Mouse (Mus musculus) liver, adult 2 months (tissue): ENCODE results near the gene Ypel4. TPM values are rescaled to one million over a fixed set of nuclear protein-coding genes. Genes with fewer than 3 reads are reported as not detected.
A peak's percentile ranks its signal among the peaks of the same experiment; 100 is the strongest.

Experiments
- DNase-seq: peaks from one replicate; pipeline ENCODE4 v3.0.0-alpha.2; 2011; ENCODE audit warnings: low read depth, low spot score; ENCODE audit errors: extremely low read depth
- H3K27ac ChIP-seq: fragments of 200-500 bp; replicated peaks from 2 replicates; pipeline ENCODE4 v1.5.1; 2012; ENCODE audit warnings: low read depth, mild to moderate bottlenecking, control low read depth, inconsistent platforms, low read length; ENCODE audit not compliant: insufficient read depth
- H3K27me3 ChIP-seq: fragments of 200-500 bp; 2 replicates; pipeline ENCODE4 v1.6.1; 2012; ENCODE audit warnings: mild to moderate bottlenecking, moderate library complexity, low read length, inconsistent platforms; ENCODE audit not compliant: control insufficient read depth, insufficient read depth
- H3K36me3 ChIP-seq: fragments of 200-500 bp; 2 replicates; pipeline ENCODE4 v1.6.1; 2012; ENCODE audit warnings: low read length, inconsistent platforms; ENCODE audit not compliant: control insufficient read depth, insufficient read depth
- H3K4me1 ChIP-seq: fragments of 200-500 bp; 2 replicates; pipeline ENCODE4 v1.6.1; 2011; ENCODE audit warnings: low read length; ENCODE audit not compliant: control insufficient read depth, insufficient read depth
- H3K4me3 ChIP-seq: fragments of 200-500 bp; 2 replicates; pipeline ENCODE4 v1.5.1; 2011; ENCODE audit warnings: low read depth, mild to moderate bottlenecking, control low read depth, low read length, moderate library complexity; ENCODE audit not compliant: insufficient read depth
- H3K79me2 ChIP-seq: fragments of 200-500 bp; 2 replicates; pipeline ENCODE4 v1.6.1; 2012; ENCODE audit warnings: inconsistent platforms, mild to moderate bottlenecking, low read length, moderate library complexity; ENCODE audit not compliant: control insufficient read depth, insufficient read depth
- H3K9ac ChIP-seq: fragments of 200-500 bp; 2 replicates; pipeline ENCODE4 v1.6.1; 2012; ENCODE audit warnings: low read depth, mild to moderate bottlenecking, control low read depth, inconsistent platforms, low read length
- CTCF ChIP-seq: fragments of 200-500 bp; IDR thresholded peaks from 2 replicates; pipeline ENCODE4 v1.5.1; 2011; ENCODE audit warnings: low read depth, low read length, control low read depth
- POLR2A ChIP-seq: fragments of 200-500 bp; IDR thresholded peaks from 2 replicates; pipeline ENCODE4 v1.6.1; 2011; ENCODE audit warnings: low read length, control low read depth; ENCODE audit not compliant: insufficient read depth; ENCODE audit errors: extremely low read depth
- WGBS: fragments of 180-500 bp; shearing (Covaris S2); methylation state at CpG from one replicate; pipeline ENCODE4 v1.1.7; 2018; 5-methylcytosine and 5-hydroxymethylcytosine counted together
- polyA plus RNA-seq: library from polyadenylated mRNA; depleted of rRNA; stranded (reverse); fragments of >200 nt; gene quantifications from 2 replicates; pipeline ENCODE4 v1.2.3, GENCODE M21; 2012
- total RNA-seq: library from RNA; depleted of rRNA; stranded (reverse); fragments of >200 nt; gene quantifications from 2 replicates; pipeline ENCODE4 v1.2.3, GENCODE M21; 2014

Ypel4 gene
- total and polyA plus RNA-seq, 2 experiments = 0.05 TPM; not detected in 1

DNA sequence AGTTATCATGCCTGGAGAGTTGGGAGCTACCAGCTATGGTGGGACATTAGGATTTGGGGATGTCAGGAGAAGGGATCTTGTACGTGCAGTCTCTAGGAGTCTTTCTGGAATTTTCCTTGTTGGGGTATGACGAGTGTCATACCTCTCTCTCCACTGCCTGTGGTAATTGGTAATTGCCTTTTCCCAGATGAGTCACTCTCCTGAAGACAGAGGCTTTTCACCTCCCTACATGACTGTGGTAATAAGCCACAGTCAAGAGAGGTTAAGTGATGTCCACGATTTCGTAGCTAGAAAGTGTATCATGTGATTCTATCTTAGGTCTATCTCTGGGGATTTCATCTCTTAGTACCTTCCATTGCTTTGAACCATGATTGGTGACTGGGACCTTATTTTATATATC, 38.6 kb downstream of the Ypel4 start:
- Histone ChIP-seq H3K36me3 (peaks cover 43% of the 10 kb centered on the region), H3K27ac (no peak overlapping the region), H3K79me2 (peaks cover 7% of the 10 kb centered on the region; the same call in 1 of the 2 replicates), H3K4me3 (no peak overlapping the region), H3K9ac (no peak overlapping the region), H3K4me1 (peaks cover 11% of the 10 kb centered on the region; the same call in 1 of the 2 replicates), H3K27me3 (no peaks in the 10 kb centered on the region)
- DNase-seq = no peak
- TF ChIP-seq CTCF (no peak), POLR2A (no peak)
- WGBS = 86% methylated on average over 4 of the region's 4 CpGs

GRCm38 (mm10) chr2:84773195-84773594, 39.3 kb downstream of the Ypel4 start:
- H3K79me2 ChIP-seq = peaks cover 7% of the 10 kb centered on the region; the same call in 1 of the 2 replicates
- 79% methylated on average over 5 of the region's 5 CpGs for WGBS
- DNase-seq = no peak
- no peaks in the 10 kb centered on the region for H3K27me3 ChIP-seq
- TF ChIP-seq CTCF = no peak
- TF ChIP-seq POLR2A = no peak
- H3K27ac ChIP-seq = peak overlapping the region; percentile 78; the same call in 1 of the 2 replicates
- peaks cover 11% of the 10 kb centered on the region; the same call in 1 of the 2 replicates for H3K4me1 ChIP-seq
- H3K36me3 ChIP-seq = peaks cover 40% of the 10 kb centered on the region
- peak overlapping the region; percentile 42 for H3K9ac ChIP-seq
- H3K4me3 ChIP-seq = peak overlapping the region; percentile 64; the same call in 1 of the 2 replicates

- WGBS = 10% methylated on average over 14 of the region's 15 CpGs
- Histone ChIP-seq H3K36me3 (peaks cover 25% of the 10 kb centered on the region), H3K9ac (peak overlapping the region; percentile 58), H3K79me2 (peaks cover 7% of the 10 kb centered on the region; the same call in 1 of the 2 replicates), H3K27me3 (no peaks in the 10 kb centered on the region), H3K4me3 (peak overlapping the region; percentile 64), H3K4me1 (peaks cover 11% of the 10 kb centered on the region; the same call in 1 of the 2 replicates), H3K27ac (peak overlapping the region; percentile 78)
- TF ChIP-seq POLR2A (peak; percentile 64), CTCF (no peak)
- peak; percentile 75 for DNase-seq
Measured at GRCm38 (mm10) chr2:84774751-84775150, 40.9 kb downstream of the Ypel4 start.

GRCm38 (mm10) chr2:84775241-84775640, 41.4 kb downstream of the Ypel4 start, which contains the start of gene Serping1:
Gene Serping1, minus strand, starts transcription at chr2:84775444.
- H3K4me3 ChIP-seq = peak within 1 kb of the TSS; percentile 64
- H3K79me2 ChIP-seq = peaks cover 7% of the 10 kb centered on the region; the same call in 1 of the 2 replicates
- WGBS = 10% methylated on average over 9 of the region's 9 CpGs
- DNase-seq = peak; percentile 91
- no peaks in the 10 kb centered on the region for H3K27me3 ChIP-seq
- H3K36me3 ChIP-seq = peaks cover 21% of the 10 kb centered on the region
- H3K4me1 ChIP-seq = peaks cover 11% of the 10 kb centered on the region; the same call in 1 of the 2 replicates
- TF ChIP-seq POLR2A (0 out of 2 replicates have a peak, but pooled peaks have one; percentile 9), CTCF (no peak)
- H3K9ac ChIP-seq = peak within 1 kb of the TSS; percentile 61
- H3K27ac ChIP-seq = peak within 1 kb of the TSS; percentile 96

DNA sequence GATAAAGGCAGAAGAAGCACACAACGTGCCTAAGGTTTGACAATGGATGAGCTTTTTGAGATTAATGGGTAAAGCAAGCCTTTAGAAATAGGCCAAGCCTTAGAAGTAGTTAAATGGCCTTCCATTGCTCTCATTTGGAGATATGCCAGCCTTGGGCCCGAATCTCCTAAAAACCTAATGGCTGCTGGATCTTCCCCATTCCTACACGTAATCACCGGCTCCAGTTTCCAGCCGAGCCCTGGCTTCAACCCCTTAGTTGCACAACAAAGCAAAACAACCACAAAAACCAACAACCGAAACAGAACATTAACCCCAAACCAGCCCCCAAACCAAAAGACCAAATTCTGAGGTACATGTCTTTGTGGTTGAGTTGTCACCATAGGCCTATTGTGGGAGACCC, 41.8 kb downstream of the Ypel4 start:
- Histone ChIP-seq H3K4me3 (peak overlapping the region; percentile 39), H3K9ac (peak overlapping the region; percentile 54), H3K79me2 (peaks cover 7% of the 10 kb centered on the region; the same call in 1 of the 2 replicates), H3K36me3 (peaks cover 17% of the 10 kb centered on the region), H3K4me1 (peaks cover 11% of the 10 kb centered on the region; the same call in 1 of the 2 replicates), H3K27ac (peak overlapping the region; percentile 96), H3K27me3 (no peaks in the 10 kb centered on the region)
- WGBS = 18% methylated on average over 6 of the region's 6 CpGs
- no peak for TF ChIP-seq POLR2A
- TF ChIP-seq CTCF = no peak
- peak; percentile 78 for DNase-seq

GRCm38 (mm10) chr2:84777706-84778105, 43.8 kb downstream of the Ypel4 start:
- peaks cover 5% of the 10 kb centered on the region; the same call in 1 of the 2 replicates for H3K36me3 ChIP-seq
- 84% methylated on average over 3 of the region's 3 CpGs for WGBS
- no peak overlapping the region for H3K27ac ChIP-seq
- H3K4me3 ChIP-seq = no peak overlapping the region
- peaks cover 5% of the 10 kb centered on the region; the same call in 1 of the 2 replicates for H3K79me2 ChIP-seq
- H3K9ac ChIP-seq = no peak overlapping the region
- H3K27me3 ChIP-seq = no peaks in the 10 kb centered on the region
- no peak for DNase-seq
- no peak for TF ChIP-seq POLR2A
- no peak for TF ChIP-seq CTCF
- peaks cover 11% of the 10 kb centered on the region; the same call in 1 of the 2 replicates for H3K4me1 ChIP-seq
